Mouse (Mus musculus) forebrain, embryonic 11.5 days (tissue): ENCODE results near the gene Chst12. TPM values are rescaled to one million over a fixed set of nuclear protein-coding genes. Genes with fewer than 3 reads are reported as not detected.

Experiments
- ATAC-seq: fragments of 200-750 bp; cut with Nextera tagmentation; replicated peaks from 2 replicates; pipeline ENCODE4 v1.8.0; 2017; ENCODE audit warnings: moderate TSS enrichment; ENCODE audit not compliant: low FRiP score
- DNase-seq: peaks from one replicate; pipeline ENCODE4 v3.0.0-alpha.2; 2017; ENCODE audit warnings: low spot score
- H3K27ac ChIP-seq: fragments of 300-500 bp; sonication (generic); 2 replicates; pipeline ENCODE4 v1.5.1; 2014; ENCODE audit warnings: low read depth, low read length
- H3K27me3 ChIP-seq: fragments of 300-500 bp; sonication (generic); 2 replicates; pipeline ENCODE4 v1.6.1; 2014; ENCODE audit warnings: mild to moderate bottlenecking, low read length, mixed read lengths; ENCODE audit not compliant: control insufficient read depth, insufficient read depth
- H3K36me3 ChIP-seq: fragments of 300-500 bp; sonication (generic); 2 replicates; pipeline ENCODE4 v1.6.1; 2014; ENCODE audit warnings: mild to moderate bottlenecking, low read length, moderate library complexity, mixed read lengths; ENCODE audit not compliant: control insufficient read depth, insufficient read depth
- H3K4me1 ChIP-seq: fragments of 300-500 bp; sonication (generic); replicated peaks from 2 replicates; pipeline ENCODE4 v1.6.1; 2014; ENCODE audit warnings: low read length, mixed read lengths; ENCODE audit not compliant: control insufficient read depth, insufficient read depth
- H3K4me2 ChIP-seq: fragments of 300-500 bp; sonication (generic); 2 replicates; pipeline ENCODE4 v1.6.1; 2014; ENCODE audit warnings: low read depth, mild to moderate bottlenecking, low read length, moderate library complexity, mixed read lengths; ENCODE audit not compliant: severe bottlenecking
- H3K4me3 ChIP-seq: fragments of 300-500 bp; sonication (generic); 2 replicates; pipeline ENCODE4 v1.5.1; 2014; ENCODE audit warnings: low read depth, low read length
- H3K9ac ChIP-seq: fragments of 300-500 bp; sonication (generic); 2 replicates; pipeline ENCODE4 v1.6.1; 2014; ENCODE audit warnings: low read length
- H3K9me3 ChIP-seq: fragments of 300-500 bp; sonication (generic); 2 replicates; pipeline ENCODE4 v1.6.1; 2016; ENCODE audit warnings: low read length, mixed read lengths; ENCODE audit not compliant: control insufficient read depth
- WGBS: fragments of 180-500 bp; shearing (Covaris S2); extraction: QIAGEN DNeasy Blood & Tissue Kit; methylation state at CpG from one replicate; pipeline ENCODE4 v1.1.7; 2014; 5-methylcytosine and 5-hydroxymethylcytosine counted together
- polyA plus RNA-seq: library from polyadenylated mRNA; unstranded; fragments of >200 nt; fragmentation: Nextera tagmentation; extraction: Ambion mirVana; gene quantifications from 2 replicates; pipeline ENCODE4 v1.2.1, GENCODE M21; 2014

Gene Chst12
- polyA plus RNA-seq, 1 experiment from 2014 or later, result 12.2 TPM

GRCm38 (mm10) chr5:140564896-140565295 lies 59.5 kb downstream of the Chst12 start, which contains the start of gene Grifin:
Grifin (minus strand) TSS chr5:140565071.
- Histone ChIP-seq H3K36me3 (no peaks in the 10 kb centered on the region), H3K9ac (no peak within 1 kb of the TSS), H3K4me3 (no peak within 1 kb of the TSS), H3K9me3 (no peaks in the 10 kb centered on the region), H3K4me2 (no peak within 1 kb of the TSS), H3K27me3 (no peaks in the 10 kb centered on the region), H3K27ac (no peak within 1 kb of the TSS), H3K4me1 (peaks cover 10% of the 10 kb centered on the region)
- ATAC-seq (no peak), DNase-seq (no peak)
- WGBS, result 80% methylated on average over 4 of the region's 4 CpGs

- ATAC-seq (peak; percentile 16; the same call in 1 of the 2 replicates), DNase-seq (no peak)
- Histone ChIP-seq H3K36me3 (no peaks in the 10 kb centered on the region), H3K27ac (no peak overlapping the region), H3K4me1 (peaks cover 10% of the 10 kb centered on the region), H3K27me3 (no peaks in the 10 kb centered on the region), H3K4me3 (no peak overlapping the region), H3K9ac (no peak overlapping the region), H3K9me3 (no peaks in the 10 kb centered on the region), H3K4me2 (no peak overlapping the region)
- WGBS, result 27% methylated on average over 5 of the region's 5 CpGs
Measured at GRCm38 (mm10) chr5:140565451-140565850, 60.1 kb downstream of the Chst12 start.

DNA sequence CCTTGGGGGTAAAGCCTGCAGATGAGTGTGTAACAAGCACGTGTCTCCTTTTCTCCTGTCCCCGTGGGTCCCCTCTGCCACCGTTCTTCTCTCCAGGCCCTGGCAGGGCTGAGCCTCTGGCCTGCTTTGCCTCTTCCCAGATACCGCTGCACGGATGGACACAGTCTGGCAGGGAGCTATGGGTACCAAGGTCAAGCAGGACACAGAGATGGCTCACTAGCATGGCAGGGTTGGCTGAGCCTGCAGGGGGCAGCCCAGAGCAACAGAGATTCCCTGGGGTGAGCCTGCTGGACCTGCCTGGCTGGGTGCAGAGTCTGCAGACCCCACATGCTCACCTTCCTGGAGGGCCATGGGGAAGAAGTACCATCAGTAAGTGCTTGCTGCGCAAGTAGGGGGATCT lies 60.5 kb downstream of the Chst12 start:
- Histone ChIP-seq H3K4me2 (no peak overlapping the region), H3K9me3 (no peaks in the 10 kb centered on the region), H3K4me1 (peaks cover 10% of the 10 kb centered on the region), H3K4me3 (no peak overlapping the region), H3K27me3 (no peaks in the 10 kb centered on the region), H3K9ac (no peak overlapping the region), H3K36me3 (no peaks in the 10 kb centered on the region), H3K27ac (no peak overlapping the region)
- peak; percentile 70 for DNase-seq
- ATAC-seq, result 0 out of 2 replicates have a peak, but pooled peaks have one; percentile 14
- 71% methylated on average over 6 of the region's 6 CpGs for WGBS

DNA sequence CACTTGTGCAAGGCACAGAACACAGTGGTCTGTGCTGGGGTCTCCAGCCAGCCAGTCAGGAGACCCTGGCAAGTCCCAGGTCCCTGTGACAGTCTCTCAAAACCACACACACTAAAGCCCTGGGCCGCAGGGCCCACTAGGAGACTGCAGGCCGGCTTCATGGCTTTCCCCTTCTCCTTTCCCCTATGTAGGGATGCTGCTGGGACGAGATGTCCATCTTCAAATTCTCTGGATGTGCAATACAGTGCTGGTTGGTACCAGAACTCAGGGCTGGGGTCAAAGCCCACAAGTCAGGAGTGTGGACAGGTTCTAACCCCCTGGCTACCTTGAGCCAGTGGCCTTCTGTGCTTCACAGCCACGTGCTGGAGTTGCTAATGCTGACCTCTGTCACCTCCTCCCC lies 60.9 kb downstream of the Chst12 start:
- Histone ChIP-seq H3K27ac (no peak overlapping the region), H3K4me3 (no peak overlapping the region)
- ATAC-seq, result no peak

DNA sequence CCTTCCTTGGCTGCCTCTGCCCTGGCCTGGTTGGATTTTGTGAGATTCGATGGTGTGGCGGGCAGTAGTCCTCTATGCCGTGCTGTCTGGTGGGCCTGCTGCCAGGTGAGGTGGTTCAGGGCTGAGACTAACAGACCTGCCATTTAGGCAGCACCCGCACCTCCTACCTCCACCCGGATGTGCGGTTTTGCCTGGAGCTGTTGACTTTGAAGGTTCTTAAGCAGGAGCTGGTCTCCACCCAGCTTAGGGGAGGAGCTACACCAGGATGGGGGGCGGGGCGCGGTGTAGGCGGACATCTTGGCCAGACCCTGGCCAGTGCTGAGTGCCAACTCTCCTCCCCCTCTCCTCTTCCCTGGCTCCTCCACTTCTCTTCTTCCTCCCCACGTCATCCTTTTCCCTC lies 62.0 kb downstream of the Chst12 start:
- ATAC-seq (no peak), DNase-seq (no peak)
- WGBS, result 66% methylated on average over 11 of the region's 11 CpGs

More for the DNA sequence above, 60.9 kb downstream of the Chst12 start:
- H3K4me2 ChIP-seq, result no peak overlapping the region
- H3K9me3 ChIP-seq, result no peaks in the 10 kb centered on the region
- no peaks in the 10 kb centered on the region for H3K27me3 ChIP-seq
- H3K36me3 ChIP-seq, result no peaks in the 10 kb centered on the region
- WGBS, result 61% methylated on average over 4 of the region's 4 CpGs
- H3K9ac ChIP-seq, result peak overlapping the region; percentile 23; the same call in 1 of the 2 replicates
- H3K4me1 ChIP-seq, result peaks cover 10% of the 10 kb centered on the region
- DNase-seq, result no peak

GRCm38 (mm10) chr5:140567751-140568150 lies 62.4 kb downstream of the Chst12 start:
- WGBS, result 92% methylated on average over 5 of the region's 5 CpGs
- no peaks in the 10 kb centered on the region for H3K36me3 ChIP-seq
- DNase-seq (no peak), ATAC-seq (no peak)
- H3K9me3 ChIP-seq, result no peaks in the 10 kb centered on the region
- no peaks in the 10 kb centered on the region for H3K27me3 ChIP-seq
- peaks cover 10% of the 10 kb centered on the region for H3K4me1 ChIP-seq
- H3K4me3 ChIP-seq, result no peak overlapping the region
- no peak overlapping the region; the same call in 1 of the 2 replicates for H3K9ac ChIP-seq
- H3K27ac ChIP-seq, result no peak overlapping the region
- no peak overlapping the region for H3K4me2 ChIP-seq

More for the DNA sequence above, 62.0 kb downstream of the Chst12 start:
- H3K4me1 ChIP-seq, result peaks cover 10% of the 10 kb centered on the region
- H3K27ac ChIP-seq, result no peak overlapping the region
- no peak overlapping the region for H3K4me3 ChIP-seq
- no peaks in the 10 kb centered on the region for H3K9me3 ChIP-seq
- H3K27me3 ChIP-seq, result no peaks in the 10 kb centered on the region
- no peak overlapping the region for H3K9ac ChIP-seq
- no peak overlapping the region for H3K4me2 ChIP-seq
- H3K36me3 ChIP-seq, result no peaks in the 10 kb centered on the region

DNA sequence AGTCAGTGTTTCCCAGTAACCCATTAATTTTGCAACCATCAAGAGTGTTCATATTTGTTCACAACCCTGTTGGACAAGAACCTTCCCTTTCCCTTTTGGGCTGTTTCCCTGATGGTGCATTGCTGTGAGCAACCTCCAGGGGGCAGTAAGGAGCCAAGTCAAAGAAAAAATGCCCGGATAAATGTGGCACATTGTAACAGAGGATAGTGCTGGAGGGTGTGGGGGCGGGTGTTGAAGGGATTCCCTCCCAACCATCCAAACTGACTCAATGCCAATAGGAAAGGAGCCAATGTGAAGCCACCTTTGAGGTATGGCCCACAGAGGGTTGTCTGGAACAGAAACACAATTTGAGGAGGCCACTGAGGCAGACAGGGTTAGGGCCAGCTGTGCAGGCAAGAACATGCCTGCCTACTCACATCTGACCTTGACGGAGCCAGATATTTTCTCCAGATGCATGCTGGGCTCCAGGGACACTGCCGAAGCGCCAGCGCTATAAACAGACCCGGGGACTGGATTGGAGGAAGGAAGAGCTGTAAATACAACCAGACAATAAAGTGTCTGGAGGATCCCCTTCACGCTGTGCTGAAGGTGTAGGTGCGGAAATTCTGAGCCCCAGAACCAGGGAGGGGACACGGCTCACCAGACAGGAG lies 63.1 kb downstream of the Chst12 start:
- no peaks in the 10 kb centered on the region for H3K36me3 ChIP-seq
- WGBS, result 56% methylated on average over 10 of the region's 10 CpGs
- H3K27ac ChIP-seq, result no peak overlapping the region
- no peaks in the 10 kb centered on the region for H3K9me3 ChIP-seq
- DNase-seq (peak; percentile 87), ATAC-seq (0 out of 2 replicates have a peak, but pooled peaks have one; percentile 8)
- no peaks in the 10 kb centered on the region for H3K27me3 ChIP-seq
- H3K4me1 ChIP-seq, result peaks cover 10% of the 10 kb centered on the region
- H3K9ac ChIP-seq, result peak overlapping the region; percentile 23
- H3K4me2 ChIP-seq, result no peak overlapping the region
- no peak overlapping the region for H3K4me3 ChIP-seq

- Histone ChIP-seq H3K4me3 (no peak overlapping the region), H3K9me3 (no peaks in the 10 kb centered on the region), H3K4me2 (no peak overlapping the region), H3K36me3 (no peaks in the 10 kb centered on the region), H3K9ac (no peak overlapping the region), H3K27me3 (no peaks in the 10 kb centered on the region), H3K27ac (no peak overlapping the region), H3K4me1 (peaks cover 10% of the 10 kb centered on the region)
- ATAC-seq (no peak), DNase-seq (no peak)
- WGBS, result 86% methylated on average over 16 of the region's 16 CpGs
Measured at GRCm38 (mm10) chr5:140569032-140569595, 63.8 kb downstream of the Chst12 start.
